Mouse (Mus musculus) ES-Bruce4 (cell line): Measurements from ENCODE around the gene Crkl.

ENCODE experiments used
- CTCF ChIP-seq: IDR thresholded peaks from one replicate; pipeline ENCODE4 v1.8.1; 2011; ENCODE audit warnings: low read depth, low read length
- POLR2A ChIP-seq: IDR thresholded peaks from one replicate; pipeline ENCODE4 v1.8.1; 2011; ENCODE audit warnings: low read length; ENCODE audit not compliant: insufficient read depth

- no peak for TF ChIP-seq POLR2A
- TF ChIP-seq CTCF = no peak
Observed at GRCm38 (mm10) chr16:17481465-17481864, 29.7 kb downstream of the Crkl start.
